Mouse (Mus musculus) ES-Bruce4 (cell line): ENCODE results near the gene Cd8b1.

Source experiments
- CTCF ChIP-seq: IDR thresholded peaks from one replicate; pipeline ENCODE4 v1.8.1; 2011; ENCODE audit warnings: low read depth, low read length
- POLR2A ChIP-seq: IDR thresholded peaks from one replicate; pipeline ENCODE4 v1.8.1; 2011; ENCODE audit warnings: low read length; ENCODE audit not compliant: insufficient read depth

- TF ChIP-seq CTCF = no peak
- TF ChIP-seq POLR2A = no peak
These were observed at the start of gene Cd8b1 for GRCm38 (mm10) chr6:71322491-71322921.
